Mouse (Mus musculus) megakaryocyte-erythroid progenitor cell, adult 5-6 weeks (primary cell): ENCODE results near the gene Atxn1. TPM values are rescaled to one million over a fixed set of nuclear protein-coding genes. Genes with fewer than 3 reads are reported as not detected.

Experiments
- ATAC-seq: replicated peaks from 2 replicates; pipeline ENCODE4 v1.8.0; 2016; ENCODE audit warnings: mild to moderate bottlenecking, inconsistent platforms; ENCODE audit not compliant: severe bottlenecking, poor library complexity, low FRiP score, low TSS enrichment
- total RNA-seq, 2 experiments: library from RNA; stranded (forward) in 1 of 2; stranded (reverse) in 1 of 2; fragments of 200-1000, 215-1000 nt in 1 of 2; fragments of >200 nt in 1 of 2; fragmentation: Nextera tagmentation in 1 of 2; gene quantifications; 2 replicates each; pipeline ENCODE4 v1.2.3; 2014 to 2017

The Atxn1 gene
- total RNA-seq, 2 experiments from 2014 or later = 6.3 to 23.3 TPM

DNA sequence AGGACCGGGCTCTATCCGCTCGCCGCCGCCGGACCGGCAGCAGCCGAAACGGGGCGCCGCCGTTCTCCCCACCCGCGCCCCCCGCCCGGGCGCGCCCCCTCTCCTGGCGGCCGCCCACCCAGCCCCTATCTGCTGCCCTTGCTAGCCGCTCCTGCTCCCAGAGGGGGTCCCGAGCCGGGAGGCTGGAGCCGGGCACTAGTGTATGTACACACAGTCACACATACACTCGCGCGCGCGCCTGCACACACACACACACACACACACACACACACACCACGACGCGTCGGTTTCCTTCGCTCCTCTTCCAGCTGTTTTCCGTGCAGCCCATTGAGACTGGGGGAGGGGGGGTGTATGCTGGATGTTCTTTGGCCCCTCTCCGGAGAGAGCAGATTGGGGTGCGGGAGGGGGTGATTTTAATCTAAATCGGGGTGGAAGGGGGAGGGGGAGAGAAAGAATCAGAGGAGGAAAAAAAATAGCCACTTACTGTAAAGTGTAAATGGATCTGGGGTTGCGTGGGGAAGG lies 416 bp downstream of the Atxn1 start:
- ATAC-seq = no peak

DNA sequence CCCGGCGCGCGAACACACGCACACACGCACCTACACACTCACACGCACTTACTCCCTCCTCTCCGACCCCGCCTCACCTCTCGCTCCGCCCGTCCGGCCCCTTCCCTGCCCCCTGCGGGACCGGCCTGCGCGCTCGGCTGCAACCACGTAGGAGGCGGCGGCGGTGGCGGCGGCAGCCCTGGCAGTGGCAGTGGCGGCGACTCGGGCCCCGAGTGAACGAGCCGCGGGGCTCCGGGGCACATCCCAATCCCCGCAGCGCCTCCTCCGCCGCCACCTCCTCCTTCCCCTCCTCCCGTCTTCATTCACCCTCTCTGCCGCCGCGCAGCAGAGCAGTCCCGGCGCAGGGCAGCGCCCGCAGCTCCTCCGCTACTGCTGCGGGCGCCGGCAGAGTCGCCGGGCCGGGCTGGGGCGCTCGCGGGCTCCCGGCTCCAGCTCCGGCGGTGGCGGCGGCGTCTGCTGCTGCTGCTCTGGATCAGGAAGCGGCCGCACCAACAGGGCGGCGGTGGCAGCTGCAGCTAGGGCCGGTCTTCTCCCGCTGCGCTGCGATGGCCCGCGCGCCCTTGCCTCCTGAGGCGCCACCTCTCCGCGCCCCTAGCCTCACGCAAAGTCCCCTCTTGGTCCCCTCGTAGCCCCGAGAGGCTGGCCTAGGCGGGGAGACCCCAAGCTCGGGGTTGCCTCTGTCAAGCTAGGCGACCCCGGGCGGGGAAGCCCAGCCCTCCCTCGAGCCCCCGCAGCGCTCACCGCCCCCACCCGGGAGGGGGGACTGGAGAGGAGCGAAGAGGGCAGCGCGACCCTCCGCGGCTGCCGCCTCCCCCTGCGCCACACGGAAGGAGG lies 1.1 kb downstream of the Atxn1 start:
- peak; percentile 27; the same call in 1 of the 2 replicates for ATAC-seq

DNA sequence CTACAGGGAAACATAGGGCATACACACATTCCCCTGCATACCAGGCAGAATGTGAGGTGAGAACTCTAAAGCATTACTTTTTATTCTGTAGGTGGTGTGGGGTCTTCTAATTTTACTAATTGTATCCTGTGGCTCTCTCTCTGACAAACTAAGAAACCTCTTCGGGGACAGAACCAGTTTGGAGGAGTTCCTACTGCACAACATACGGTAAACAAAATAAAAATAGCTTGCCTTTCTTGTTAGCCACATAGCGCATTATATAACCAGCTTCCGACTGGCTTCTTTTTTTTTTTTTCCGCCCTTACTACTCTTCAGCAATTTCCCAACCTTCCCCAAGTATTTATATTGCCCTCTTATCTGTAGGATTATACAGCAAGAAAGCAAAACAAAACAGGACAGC lies 2.0 kb downstream of the Atxn1 start:
- ATAC-seq = no peak

DNA sequence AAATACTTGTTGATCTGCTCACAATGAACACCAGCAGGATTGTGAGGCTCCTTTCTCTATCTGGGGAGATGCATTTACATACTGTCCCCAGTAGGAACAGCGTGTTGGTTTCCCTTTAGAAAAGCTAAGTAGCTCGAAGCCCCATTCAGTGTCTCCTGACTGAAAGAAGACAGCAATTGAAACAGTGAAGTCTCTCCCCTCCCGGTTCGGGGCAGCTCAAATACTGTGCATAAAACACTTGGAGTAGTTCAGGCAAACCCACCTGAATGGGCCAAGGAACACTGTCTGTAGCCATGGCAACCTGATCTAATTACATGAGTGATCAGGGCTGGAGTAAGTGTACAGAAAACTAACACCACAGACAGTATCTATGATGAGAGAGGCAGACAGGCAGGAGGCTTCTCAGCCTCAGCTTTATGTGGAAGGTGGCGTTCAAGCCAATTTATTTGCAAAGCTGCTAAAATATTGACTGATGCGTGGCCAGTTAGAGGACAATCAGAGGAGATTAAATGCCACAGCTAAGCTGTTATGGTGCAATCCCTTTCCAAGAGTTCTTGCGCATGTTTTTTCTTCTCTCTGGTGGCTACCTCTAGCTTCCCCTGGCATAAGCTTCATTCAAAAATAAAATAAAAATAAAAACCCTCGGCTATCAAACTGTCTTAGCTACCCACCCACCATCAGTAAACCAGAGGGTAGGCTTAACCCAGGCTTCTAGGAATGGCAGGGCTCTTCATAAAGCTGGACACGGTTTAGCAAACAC lies 2.8 kb downstream of the Atxn1 start:
- ATAC-seq = no peak; the same call in 1 of the 2 replicates

DNA sequence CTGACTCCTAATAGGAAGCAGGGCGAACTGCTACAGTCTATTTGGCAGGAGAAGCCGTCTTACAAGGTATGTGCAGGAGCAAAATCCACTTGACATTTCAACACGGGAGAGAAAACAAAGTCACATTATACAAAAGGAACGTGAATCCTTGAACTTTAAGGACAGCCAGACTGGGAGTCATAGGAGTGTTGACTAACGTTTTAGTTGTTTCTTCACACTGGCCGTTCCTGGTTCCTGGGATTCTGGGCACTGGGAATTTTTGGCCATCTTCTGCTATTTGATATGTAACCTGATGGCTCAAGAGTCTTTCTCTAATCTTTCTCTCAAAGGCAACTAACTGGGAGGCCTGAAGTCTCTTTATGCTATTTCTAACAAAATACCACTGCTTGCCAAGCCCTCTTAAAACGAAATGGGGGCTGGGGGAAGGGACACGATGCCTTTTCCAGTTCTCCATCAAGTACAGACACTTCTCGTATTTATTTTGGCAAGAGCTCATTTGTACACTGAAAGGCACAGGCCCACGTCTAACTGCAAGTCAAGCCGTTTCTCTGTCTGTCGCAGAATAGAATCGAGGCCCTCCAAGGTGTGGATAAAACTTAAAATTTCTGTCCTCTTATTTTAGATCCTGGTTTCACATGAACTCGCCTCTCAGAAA lies 4.4 kb downstream of the Atxn1 start:
- ATAC-seq = no peak

DNA sequence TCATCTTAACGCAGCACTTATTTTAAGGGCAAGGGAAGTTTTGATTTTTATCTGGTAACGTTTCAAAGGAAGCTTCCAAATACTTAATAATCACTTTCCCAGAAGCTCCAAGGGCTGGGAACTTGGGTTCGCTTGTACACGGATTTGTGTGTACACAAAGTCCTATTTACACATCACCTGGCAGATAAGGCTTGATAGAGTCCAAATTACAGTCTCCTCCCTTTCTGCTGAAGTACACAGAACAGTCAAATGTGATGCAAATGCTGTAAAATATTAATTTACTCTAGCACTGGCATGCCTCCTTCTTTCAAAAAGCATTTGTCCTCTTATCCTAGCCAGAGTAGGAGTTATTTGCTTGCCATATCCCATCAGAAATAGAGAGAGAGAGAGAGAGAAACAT lies 6.5 kb downstream of the Atxn1 start:
- ATAC-seq = no peak

DNA sequence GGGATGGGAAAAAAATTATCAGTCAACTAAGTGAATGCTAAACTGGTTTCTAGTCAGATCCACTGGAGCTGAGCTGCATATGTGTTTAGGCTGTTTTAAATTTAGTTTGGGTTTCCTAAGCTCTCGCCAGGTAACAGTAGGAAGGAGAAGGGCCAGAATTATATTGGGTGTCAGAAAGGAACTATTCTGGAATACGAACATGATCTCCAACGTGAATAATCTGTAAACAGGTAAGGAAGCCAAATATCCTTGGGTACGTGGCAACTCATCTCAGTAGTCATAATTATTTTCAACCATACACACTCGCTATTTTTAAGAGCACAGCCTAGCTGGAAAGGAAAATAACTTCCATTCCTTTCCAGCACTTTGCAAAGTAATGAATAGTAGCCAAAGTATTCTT lies 7.2 kb downstream of the Atxn1 start:
- ATAC-seq = no peak

DNA sequence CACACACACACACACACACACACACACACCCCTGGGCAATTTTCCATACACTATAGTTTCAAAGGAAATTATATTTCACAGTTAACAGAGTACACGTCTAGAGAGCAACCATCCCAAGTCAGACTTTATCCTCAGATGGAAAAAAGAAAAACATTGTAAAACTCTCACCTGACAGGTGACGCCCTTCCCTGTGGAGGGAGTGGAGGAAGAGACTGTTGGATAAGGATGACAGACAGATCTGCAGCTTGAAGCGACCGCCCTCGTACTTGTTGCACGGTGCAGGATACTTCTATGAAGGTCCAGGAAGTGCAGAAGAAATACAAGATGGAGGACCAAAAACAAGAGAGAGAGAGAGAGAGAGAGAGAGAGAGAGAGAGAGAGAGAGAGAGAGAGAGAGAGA lies 8.5 kb downstream of the Atxn1 start:
- ATAC-seq = no peak

DNA sequence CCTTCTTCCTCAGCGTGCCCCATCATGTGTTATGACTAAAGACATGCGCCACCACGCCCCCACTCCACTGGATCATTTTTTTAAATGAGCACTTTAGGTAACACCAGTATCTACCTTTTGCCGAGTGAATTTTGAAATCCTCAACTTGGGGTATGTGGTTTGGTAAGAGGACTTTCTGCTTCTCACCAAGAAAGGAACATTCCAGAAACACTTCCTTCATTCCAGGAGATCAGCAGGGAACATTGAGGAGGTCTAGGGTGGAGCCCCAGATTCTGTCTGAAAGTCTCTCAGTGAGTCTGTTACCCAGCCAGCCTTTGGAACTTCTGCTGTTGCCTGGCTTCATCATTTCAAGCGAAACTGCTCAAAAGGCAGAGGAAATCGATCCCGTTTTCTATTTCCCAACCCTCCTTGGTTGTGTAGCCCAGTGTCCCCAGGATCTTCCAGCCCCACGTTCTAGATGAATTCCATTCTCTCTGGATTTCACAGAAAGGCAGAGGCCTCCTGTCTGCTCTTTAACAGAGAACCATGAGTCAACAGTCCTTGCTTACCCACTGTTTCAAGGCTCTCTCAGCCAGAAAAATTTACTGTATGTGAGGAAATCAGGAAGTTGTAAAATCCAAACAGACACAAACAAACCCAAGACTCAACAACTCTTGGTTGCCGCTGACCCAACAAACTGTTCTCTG lies 9.3 kb downstream of the Atxn1 start:
- no peak for ATAC-seq

DNA sequence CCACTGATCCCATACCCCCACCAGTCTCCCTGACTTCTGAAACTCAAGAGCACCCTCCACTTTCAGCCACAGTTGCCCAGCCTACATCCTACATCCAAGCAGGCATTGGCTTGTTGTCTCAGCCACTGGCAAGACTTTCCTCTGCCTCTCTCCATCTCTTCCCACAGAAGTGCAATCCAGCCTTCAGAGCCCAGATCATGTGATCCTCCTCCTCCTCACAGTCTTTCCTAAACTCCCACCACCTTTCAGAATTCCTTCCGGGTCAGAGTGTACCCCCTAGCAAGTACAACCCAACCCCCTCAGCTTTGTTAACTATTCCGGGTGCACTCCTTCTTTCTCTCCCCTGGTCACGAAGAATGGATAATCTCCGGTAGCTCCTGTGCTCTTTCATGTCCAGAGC lies 11.7 kb downstream of the Atxn1 start:
- ATAC-seq = no peak

DNA sequence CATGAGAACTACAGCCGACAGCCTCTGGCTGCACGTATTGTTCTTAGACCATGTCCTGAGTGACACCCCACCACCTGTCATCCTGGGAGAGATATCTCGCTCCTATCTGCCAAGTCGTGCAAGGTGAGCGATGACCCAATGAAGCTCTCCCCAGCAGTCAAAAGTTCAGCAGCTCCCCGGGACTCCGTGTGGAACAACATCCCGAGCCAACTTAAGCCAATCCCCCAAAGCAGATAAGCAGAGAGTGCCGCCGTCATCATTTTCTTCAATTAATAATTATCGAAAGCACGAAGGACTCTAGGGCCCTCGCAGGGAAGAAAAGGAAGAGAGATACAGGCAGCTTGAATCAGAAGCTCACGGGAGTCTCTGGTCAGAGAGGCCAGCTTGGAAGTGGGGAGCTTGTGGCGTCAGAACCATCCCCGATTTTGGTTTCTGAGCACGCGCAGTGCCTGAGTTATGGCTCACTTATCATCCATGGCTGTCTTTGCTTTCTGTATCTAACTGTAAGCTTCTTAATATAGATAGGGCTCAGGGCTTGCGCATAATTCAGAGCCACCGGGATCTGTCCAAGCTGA lies 13.7 kb downstream of the Atxn1 start:
- no peak for ATAC-seq

DNA sequence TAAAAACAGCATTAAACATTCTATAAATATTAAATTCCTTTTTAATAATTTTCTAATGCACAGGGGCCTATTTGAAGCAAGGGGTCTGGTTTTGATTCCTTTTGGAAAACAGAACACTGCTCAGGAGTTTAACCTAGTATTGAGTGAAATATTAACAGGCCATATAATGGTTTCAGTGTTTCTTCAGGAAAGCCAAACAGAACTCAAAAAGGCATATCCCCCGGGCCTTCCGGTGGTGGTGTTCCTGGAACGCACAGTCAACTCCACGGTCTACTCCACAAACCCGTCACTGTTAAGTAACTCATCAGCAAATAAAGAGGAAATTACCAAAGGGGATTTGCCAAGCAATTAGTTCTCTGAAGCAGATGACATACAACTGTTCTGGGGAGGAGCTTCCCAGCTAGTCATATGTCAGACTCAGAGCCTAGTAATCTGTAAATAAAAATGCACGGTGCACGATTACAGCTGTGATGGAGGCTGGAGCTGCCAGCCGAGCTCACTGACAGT lies 14.4 kb downstream of the Atxn1 start:
- no peak for ATAC-seq

DNA sequence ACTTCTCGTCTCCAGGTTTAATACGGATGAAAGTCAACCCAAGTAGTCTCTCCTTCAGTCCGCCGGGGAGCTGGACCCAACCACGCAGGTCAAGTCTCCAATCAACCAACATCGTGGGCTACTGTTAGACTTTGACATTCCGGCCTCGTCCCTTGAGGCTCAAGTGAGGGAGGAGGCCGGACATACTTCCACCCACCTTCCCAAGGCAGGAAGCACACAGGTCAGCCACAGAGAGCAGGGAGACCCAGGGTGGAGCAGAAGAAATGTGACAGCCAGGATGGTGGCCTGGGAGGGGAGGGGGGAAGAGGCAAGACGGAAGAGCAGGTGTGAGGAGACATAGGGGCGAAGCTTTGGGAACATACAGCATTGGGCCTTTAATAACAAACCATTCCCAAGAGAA lies 18.7 kb downstream of the Atxn1 start:
- ATAC-seq = no peak

DNA sequence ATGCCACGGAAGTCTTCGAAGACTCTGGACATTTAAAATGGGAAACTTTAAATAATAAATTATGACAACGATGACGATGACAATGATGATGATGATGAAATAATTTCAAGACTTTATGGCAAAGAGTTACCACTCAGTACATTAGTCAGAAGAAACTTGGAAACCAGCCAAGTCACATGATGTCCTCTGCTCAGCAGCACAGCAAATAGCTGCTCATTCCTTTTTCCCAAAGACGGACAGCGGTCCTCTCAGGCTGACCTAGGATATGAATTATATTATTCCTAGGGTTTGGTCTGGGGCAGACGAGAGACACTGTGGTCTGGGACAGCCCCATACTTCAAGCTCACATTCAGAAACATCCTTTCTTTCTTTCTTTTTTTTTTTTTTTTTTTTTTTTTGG lies 22.5 kb downstream of the Atxn1 start:
- ATAC-seq = no peak

DNA sequence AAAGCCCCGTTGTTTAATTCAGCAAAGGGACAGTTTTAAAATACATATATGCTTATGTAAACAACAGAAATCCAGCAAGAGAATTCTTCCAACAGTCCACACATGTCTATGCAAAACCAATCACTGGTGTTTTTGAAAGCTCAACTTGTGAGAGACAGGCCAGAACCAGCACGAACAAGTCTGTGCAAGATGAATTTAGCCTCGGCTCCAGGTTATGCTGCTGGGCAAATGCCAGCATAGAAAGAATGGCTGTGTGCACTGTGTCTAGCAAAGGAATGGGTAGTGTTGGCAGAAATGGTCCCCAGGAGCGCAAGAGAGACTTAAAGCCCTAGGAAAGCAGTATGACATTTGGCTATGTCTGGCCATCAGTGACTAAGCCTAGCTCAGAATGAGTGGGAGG lies 24.1 kb downstream of the Atxn1 start:
- no peak for ATAC-seq

DNA sequence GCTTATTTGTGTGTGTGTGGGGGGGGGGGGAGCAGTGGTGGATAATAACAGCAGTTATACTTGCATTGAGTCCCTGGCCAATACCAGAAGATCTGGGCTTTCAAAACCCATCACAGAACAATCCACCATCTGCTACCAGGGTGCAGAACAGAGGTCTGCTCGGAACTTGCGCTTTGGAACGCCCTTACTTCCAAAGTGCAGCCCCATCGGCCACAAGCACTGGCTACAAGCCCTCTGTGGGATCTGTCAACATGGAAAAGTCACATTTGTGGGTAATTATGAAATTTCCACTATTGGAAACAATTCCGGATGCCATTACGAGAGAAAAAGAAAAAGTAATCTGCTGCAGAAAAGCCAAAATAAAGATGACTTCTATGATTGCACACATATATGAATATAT lies 25.2 kb downstream of the Atxn1 start:
- ATAC-seq = no peak

DNA sequence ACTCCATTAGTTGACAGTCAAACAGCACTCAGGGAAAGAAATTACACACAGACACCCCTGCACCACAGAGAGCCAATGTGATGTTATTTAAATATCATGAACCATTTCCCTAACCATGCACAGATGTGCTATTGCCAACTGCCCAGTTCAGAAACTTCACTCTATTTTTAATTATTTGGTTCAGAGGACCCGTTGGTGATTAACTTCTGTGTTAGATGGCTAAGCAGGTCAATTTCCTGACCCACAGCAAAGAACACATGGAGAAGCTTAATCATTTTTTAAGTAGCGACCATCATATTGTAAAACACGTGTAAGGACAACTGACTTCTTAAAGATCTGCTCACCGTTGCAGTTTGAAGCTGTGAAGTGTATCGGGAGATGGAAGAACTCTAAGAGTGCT lies 26.7 kb downstream of the Atxn1 start:
- ATAC-seq = no peak

DNA sequence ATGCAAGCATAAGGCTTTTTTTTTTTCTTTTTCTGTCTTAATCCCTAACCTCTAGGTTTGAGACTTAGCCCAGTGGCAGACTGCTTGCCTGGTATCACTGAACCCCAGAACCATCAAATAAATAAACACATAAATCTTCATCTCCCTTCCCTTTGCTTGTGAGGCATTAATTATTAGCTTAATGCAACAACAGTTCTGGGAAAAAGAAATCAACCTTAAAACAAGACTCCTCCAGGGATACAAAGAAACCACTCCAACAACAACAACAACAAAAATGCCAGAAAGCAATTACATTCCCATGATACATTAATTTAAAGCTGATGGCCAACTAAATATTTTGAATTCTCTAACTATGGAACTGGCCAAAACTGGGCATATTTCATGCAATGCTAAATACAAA lies 28.0 kb downstream of the Atxn1 start:
- ATAC-seq = no peak

DNA sequence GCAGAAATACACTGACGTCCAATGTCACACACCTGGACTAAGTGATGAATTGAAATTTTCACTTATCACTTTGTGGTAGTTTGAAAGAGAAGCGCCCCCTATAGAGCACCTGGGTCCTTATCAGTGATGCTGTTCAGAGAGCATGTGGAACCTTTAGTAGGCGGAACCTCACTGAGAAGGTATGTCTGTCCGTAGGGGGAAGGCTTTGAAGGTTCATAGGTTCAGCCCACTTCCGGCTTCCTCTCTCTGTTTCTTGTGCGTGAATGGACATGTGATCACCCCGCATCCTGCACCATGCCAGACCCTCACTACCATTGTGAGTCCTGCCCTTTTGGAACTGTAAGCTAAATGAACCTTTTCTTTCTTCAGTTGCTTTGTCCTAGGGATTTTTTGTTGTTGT lies 29.0 kb downstream of the Atxn1 start:
- ATAC-seq = no peak
